Mouse (Mus musculus) liver, postnatal 0 days (tissue): ENCODE measurements at regions not wholly inside any gene's neighbourhood (a gene's known extent, or its start where the extent isn't known, plus 50 kb on each side); places are given as distances from the start of the nearest gene placed in this dataset.

Experiments
- CTCF ChIP-seq: sonication (generic); IDR thresholded peaks from 2 replicates; pipeline ENCODE4 v1.5.1; 2016; ENCODE audit warnings: antibody characterized with exemption, low read depth
- EP300 ChIP-seq: IDR thresholded peaks from 2 replicates; pipeline ENCODE4 v1.6.1; 2016; ENCODE audit warnings: antibody characterized with exemption, low read depth, mild to moderate bottlenecking

DNA sequence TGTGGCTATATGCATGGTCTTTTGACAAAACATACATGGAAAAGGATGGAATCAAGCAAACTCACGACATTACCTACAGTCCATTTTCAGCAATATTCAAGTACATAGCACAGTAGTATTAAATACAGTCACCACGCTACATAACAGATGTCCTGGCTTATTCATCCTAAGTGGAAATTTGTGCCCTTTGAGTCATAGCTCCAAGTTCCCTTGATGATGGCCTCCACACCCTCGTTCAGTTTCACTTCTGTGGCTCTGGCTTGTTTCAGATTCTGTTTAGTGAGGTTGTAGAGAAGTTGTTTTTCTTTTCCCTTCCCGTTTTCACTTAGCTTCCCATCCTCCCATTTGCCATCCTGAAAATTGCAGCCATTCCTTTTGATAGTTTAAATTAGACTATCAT, 284.5 kb downstream of the Parp8 start:
- TF ChIP-seq CTCF = no peak
- no peak for TF ChIP-seq EP300
